Mouse (Mus musculus) T-helper 2 cell (primary cell): ENCODE results near the gene Prim2.

ENCODE experiments used
- in situ Hi-C: fragments of 300-600 bp; cut with MboI, MseI; formaldehyde crosslinking; loops from one replicate; pipeline ENCODE4 v1.15.1; 2025; ENCODE audit warnings: high pct_unique_total_duplicates

Prim2 gene

DNA sequence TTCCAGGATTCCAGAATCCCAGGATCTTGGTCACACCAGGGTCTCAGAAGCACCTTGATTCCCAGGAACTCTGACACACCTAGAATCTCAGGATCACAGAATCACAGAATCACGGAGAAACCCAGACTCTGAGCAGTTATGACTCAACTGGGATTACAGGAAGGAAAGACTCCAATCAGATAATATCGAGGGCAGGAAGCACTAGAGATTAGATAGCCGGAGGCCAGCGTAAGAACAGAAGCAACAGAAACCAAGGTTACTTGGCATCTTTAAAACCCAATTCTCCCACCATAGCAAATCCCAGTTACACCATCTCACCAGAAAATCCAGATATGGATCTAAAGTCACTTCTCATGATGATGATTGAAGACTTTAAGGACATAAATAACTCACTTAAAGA lies 113.0 kb downstream of the Prim2 start:
- in situ Hi-C loops, result no loop called here

GRCm38 (mm10) chr1:33555626-33556025 lies 114.0 kb downstream of the Prim2 start:
- in situ Hi-C loops, result no loop called here

- in situ Hi-C loops, result no loop called here
Observed at GRCm38 (mm10) chr1:33551350-33551749, 118.2 kb downstream of the Prim2 start.

DNA sequence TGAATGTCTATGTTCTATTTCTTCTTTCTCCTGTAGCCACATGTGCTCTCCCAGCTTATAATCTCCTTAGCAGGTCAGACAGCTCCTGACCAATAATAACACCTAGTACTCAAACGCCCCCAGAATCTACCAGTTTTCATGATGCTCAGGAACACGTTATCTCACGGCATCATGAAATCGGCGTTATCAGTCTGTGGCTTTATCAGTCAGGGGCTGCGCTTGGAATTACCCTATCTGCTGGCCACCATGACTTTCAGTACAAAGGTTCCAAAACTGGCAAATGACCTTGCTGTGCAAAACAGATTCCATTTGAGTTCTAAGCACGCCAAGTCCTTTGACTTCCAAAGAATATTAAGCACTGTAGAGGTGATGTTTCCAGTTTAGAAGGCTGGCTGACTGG lies 127.9 kb downstream of the Prim2 start:
- in situ Hi-C loops, result no loop called here

DNA sequence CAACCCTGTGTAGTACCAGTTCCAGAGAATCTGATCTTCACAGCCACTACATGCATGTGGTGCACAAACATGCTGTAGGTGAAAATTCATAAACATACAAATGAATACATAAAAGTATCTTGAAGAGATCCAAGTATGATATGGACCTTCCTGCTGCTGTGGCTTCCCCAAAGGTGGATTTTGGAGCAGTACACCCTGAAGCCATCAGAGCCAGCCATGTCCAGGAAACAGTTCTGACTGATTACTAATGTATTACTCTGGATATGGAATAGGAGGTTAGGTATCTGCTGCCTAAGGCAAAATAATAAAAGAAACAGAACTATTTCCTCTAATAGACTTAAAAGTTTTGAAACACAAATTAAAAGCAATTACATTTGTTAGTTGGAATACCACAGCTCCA lies 131.6 kb downstream of the Prim2 start:
- in situ Hi-C loops, result no loop called here

DNA sequence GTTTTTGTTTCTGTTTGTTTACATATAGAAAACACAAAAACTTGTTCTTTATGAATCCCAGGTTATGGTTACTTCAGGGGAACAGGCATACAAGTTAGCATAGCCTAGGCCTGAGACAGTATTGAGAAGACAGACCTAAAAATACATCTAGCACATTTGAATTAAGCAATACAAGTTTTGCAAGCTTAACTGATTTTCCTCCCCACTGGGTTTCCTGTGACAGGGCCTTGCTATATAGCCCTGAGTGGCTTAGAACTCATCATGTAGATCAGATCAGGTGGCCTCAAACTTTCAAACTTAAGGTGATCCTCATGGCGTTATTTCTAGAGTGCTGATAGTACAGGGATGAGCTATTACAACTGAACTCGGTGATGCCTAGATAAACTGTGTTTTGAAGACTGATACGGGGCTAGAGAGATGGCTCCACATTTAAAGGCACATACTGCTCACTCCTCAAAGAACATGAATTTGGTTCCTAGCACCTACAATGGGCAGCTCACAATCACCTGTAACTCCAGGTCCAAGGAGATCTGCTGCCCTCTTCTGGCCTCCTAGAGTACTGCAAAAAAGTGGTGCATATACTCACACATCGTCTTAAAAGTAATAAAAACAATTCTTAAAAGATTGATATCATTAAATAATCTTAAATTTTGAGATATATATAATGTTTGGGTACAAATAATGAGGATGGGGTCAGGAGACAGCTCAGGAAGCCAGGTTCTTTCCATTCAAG lies 133.2 kb downstream of the Prim2 start:
- in situ Hi-C loops, result no loop called here

DNA sequence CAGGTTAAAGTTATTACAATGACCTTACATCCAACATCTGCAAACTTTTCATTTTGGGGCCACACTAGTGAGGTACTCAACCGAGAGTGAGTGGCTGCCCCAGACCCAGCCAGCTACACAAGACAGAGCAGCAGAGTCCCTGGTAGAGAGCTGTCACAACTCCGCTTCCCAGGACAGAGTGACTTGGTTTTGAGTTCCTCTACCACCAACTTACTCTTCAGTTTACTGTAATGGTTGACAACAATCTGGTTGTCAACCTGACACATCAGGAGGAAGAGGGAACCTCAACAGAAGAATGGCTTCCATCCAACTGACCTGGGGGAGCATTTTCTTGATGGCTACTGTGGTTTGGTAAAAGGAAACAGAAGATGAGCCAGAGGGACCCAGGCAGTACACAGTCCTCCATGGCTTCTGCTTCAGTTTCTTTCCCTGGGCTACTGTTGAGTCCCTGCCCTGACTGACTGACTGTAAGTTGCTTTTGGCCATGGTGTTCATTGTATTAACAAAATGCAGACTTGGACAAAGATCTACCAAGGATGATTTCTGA lies 134.4 kb downstream of the Prim2 start:
- in situ Hi-C loops, result no loop called here

DNA sequence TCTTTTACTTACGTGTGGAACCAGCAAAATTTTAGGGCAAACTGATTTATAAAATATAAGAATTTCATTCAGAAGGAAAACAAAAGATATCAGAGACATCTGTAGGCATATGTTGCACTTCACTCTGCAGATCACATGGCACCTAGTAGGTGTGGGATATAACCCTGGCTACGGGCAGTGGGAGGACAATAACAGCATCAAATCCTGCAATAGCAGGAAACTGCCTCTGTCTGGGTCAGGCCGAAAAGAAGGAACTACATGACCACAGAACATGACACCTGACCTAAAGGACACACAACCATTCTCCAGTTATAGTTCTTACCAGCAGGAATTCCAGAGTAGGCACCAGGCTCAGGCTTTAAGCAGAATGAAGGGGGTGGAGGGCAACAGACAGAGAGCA lies 137.7 kb downstream of the Prim2 start:
- in situ Hi-C loops, result no loop called here

DNA sequence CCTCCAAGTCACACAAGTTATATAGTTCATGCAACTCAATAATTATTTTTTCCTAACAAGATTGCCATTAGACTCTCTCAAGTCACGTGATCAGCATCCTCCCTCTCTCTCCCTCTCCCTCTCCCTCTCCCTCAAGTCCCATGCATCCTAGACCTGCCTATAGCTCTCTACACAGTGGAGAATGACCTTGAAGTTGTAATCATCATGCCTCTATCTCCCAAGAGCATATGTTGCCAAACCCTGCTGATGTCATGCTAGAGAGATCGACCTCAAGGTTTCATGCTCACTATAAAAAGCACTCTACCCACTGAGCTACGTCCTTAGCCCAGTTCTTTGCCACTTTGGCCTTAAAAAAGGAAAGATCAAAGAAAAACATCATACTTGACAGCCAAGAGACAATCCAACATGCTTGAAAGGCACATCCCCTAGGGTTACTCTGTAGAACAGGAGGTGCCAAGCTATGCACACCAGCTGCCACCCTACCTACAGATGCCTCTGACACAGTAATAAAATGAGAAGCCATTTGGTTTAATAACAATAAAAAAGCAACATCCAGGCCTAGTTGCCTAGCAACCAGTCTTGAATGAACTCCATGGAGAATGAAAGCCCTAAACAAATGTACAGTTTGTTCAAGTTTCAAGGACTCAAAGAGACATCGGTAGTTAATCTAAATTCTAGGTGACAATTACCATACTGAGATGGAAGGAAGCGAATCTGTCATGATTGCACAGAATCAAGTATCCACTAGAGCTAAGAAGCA lies 138.3 kb downstream of the Prim2 start:
- in situ Hi-C loops, result no loop called here

GRCm38 (mm10) chr1:33530491-33530890 lies 139.1 kb downstream of the Prim2 start:
- in situ Hi-C loops, result no loop called here

- in situ Hi-C loops, result no loop called here
Observed at GRCm38 (mm10) chr1:33529543-33530232, 139.9 kb downstream of the Prim2 start.

DNA sequence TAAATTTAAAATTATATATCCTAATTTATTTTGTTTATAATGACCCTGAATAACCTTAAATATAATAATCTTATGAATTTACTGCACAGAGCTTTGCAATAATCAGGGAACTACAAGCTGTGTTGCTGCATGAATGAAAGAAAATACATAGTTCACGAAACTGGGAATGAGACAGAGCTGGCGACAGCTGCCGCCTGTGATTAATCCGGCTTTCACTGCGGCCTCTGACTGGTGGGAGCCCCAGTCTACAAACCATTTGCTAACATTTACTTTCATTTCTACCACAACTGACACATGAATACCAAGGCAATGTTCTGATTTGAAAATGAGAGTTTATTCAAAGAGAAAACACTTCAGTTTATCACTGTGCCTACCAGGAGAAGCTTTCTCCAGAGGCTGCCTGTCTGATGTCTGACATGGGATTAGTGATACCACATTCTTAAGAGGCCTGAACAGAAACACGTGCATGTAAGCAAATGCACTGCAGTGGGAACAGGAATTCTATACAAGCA lies 142.2 kb downstream of the Prim2 start:
- in situ Hi-C loops, result no loop called here

- in situ Hi-C loops, result no loop called here
Observed at GRCm38 (mm10) chr1:33523223-33523622, 146.4 kb downstream of the Prim2 start.

- in situ Hi-C loops, result no loop called here
Observed at GRCm38 (mm10) chr1:33515124-33515523, 154.5 kb downstream of the Prim2 start.

GRCm38 (mm10) chr1:33511310-33511709 lies 158.3 kb downstream of the Prim2 start:
- in situ Hi-C loops, result no loop called here

GRCm38 (mm10) chr1:33504371-33504770 lies 165.2 kb downstream of the Prim2 start:
- in situ Hi-C loops, result no loop called here

DNA sequence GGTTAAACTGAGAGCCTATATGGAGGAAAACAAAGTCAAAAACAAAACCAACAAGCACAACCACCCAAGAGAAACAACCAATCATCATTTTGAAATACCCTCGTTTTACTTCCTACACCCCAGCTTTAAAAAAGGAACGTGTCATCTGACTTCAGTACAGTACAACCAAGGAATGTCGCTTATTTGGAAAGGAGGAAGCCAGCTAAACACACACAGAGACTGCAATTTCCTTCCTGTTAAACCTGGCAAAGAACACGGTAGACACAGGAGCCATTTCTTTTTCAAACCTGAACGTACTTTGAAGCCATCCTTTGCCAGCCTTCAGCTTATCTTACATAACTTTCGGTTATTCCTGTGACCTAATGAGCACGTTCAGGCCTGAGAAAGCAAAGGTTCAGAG lies 166.7 kb downstream of the Prim2 start:
- in situ Hi-C loops, result no loop called here

- in situ Hi-C loops, result no loop called here
Observed at GRCm38 (mm10) chr1:33502298-33502697, 167.3 kb downstream of the Prim2 start.

- in situ Hi-C loops, result no loop called here
Observed at GRCm38 (mm10) chr1:33500111-33500510, 169.5 kb downstream of the Prim2 start.

DNA sequence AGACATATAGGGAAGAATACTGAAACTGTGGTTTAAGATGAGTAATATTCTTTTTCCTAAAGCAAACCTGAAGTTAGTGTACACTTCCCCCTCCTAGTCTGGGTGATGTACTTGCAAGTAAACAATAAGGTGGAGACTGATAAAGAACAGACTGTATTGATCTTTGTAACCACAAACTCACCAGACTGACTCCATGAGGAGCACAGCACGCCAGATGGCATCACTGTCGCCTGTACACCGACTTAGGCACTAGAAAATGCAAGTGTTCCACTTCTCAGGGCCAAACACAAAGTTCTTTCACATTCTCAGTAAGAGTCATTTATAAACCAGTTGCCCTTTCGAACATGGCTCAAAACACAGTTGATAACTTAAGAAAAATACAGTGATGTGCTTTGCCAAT lies 170.0 kb downstream of the Prim2 start:
- in situ Hi-C loops, result loop anchor here (10.0 kb wide), 1 partner anchor 1395 kb away; no protein-coding TSS in a partner anchor

DNA sequence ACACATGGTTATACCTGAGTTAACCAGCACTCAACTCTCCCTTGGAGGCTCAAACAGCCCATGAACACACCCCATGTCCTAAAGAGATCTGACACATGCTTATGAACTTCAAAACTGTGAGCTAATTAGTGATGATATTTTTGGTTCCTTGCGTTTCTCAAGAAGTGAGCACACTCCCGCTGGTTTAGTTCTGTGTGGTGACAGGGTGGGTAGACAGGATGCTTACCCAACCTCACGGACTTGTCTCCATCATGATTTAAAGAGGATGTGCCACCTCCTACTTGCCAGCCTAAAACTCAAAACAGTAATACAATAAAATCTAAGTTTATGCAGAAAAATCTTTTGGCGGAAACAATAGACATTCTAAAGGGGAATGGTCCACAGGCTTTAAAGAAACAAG lies 173.5 kb downstream of the Prim2 start:
- in situ Hi-C loops, result loop anchor here (10.0 kb wide), 1 partner anchor 1399 kb away; no protein-coding TSS in a partner anchor

DNA sequence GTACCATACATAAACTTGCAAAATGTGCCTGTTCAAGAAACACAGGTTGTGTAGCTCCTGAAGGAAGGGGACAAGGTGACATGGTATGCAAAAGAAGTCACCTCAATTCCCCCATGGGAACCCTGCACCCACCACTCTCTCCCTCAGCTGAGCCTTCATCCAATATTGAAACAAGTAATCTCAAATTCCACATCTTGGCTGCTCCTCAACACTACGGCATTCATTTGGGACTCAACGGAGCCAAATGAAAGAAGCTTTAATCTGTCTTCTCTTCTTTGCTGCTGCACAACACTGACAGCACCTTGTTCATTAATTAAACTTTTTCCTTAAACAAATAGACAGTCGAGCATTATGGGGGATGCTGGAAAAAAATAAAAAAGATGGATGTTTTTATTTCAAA lies 174.0 kb downstream of the Prim2 start:
- in situ Hi-C loops, result loop anchor here (10.0 kb wide), 1 partner anchor 1399 kb away; no protein-coding TSS in a partner anchor
